Mouse (Mus musculus) liver, embryonic 15.5 days (tissue): ENCODE data around the gene Tob1. TPM values are rescaled to one million over a fixed set of nuclear protein-coding genes. Genes with fewer than 3 reads are reported as not detected.

Source experiments
- ATAC-seq: fragments of 200-750 bp; cut with Nextera tagmentation; 2 replicates; pipeline ENCODE4 v1.8.0; 2017; ENCODE audit warnings: moderate number of reproducible peaks, mild to moderate bottlenecking, moderate library complexity; ENCODE audit not compliant: insufficient read depth
- H3K27ac ChIP-seq: fragments of 300-500 bp; sonication (generic); replicated peaks from 2 replicates; pipeline ENCODE4 v1.5.1; 2015; ENCODE audit warnings: mild to moderate bottlenecking, inconsistent platforms
- H3K27me3 ChIP-seq: fragments of 300-500 bp; sonication (generic); 2 replicates; pipeline ENCODE4 v1.6.1; 2015; ENCODE audit warnings: mild to moderate bottlenecking, inconsistent platforms
- H3K36me3 ChIP-seq: fragments of 300-500 bp; sonication (generic); replicated peaks from 2 replicates; pipeline ENCODE4 v1.6.1; 2015; ENCODE audit warnings: moderate library complexity, mild to moderate bottlenecking, inconsistent platforms
- H3K4me1 ChIP-seq: fragments of 300-500 bp; sonication (generic); replicated peaks from 2 replicates; pipeline ENCODE4 v1.6.1; 2015; ENCODE audit warnings: inconsistent platforms
- H3K4me2 ChIP-seq: fragments of 300-500 bp; sonication (generic); 2 replicates; pipeline ENCODE4 v1.6.1; 2015; ENCODE audit warnings: moderate library complexity, mild to moderate bottlenecking, inconsistent platforms
- H3K4me3 ChIP-seq: fragments of 300-500 bp; sonication (generic); replicated peaks from 2 replicates; pipeline ENCODE4 v1.5.1; 2015; ENCODE audit warnings: mild to moderate bottlenecking, inconsistent platforms
- H3K9ac ChIP-seq: fragments of 300-500 bp; sonication (generic); 2 replicates; pipeline ENCODE4 v1.6.1; 2015; ENCODE audit warnings: moderate library complexity, mild to moderate bottlenecking, inconsistent platforms
- H3K9me3 ChIP-seq: fragments of 300-500 bp; sonication (generic); replicated peaks from 2 replicates; pipeline ENCODE4 v1.6.1; 2016; ENCODE audit warnings: inconsistent platforms
- WGBS: fragments of 180-500 bp; shearing (Covaris S2); methylation state at CpG from one replicate; pipeline ENCODE4 v1.1.7; 2015; ENCODE audit warnings: mixed read lengths; ENCODE audit not compliant: insufficient replicate concordance; 5-methylcytosine and 5-hydroxymethylcytosine counted together
- polyA plus RNA-seq: library from polyadenylated mRNA; unstranded; fragments of >200 nt; fragmentation: Nextera tagmentation; extraction: Ambion mirVana; gene quantifications from 2 replicates; pipeline ENCODE4 v1.2.1, GENCODE M21; 2015

Tob1 gene
- polyA plus RNA-seq, 1 experiment from 2014 or later = 13.0 TPM

DNA sequence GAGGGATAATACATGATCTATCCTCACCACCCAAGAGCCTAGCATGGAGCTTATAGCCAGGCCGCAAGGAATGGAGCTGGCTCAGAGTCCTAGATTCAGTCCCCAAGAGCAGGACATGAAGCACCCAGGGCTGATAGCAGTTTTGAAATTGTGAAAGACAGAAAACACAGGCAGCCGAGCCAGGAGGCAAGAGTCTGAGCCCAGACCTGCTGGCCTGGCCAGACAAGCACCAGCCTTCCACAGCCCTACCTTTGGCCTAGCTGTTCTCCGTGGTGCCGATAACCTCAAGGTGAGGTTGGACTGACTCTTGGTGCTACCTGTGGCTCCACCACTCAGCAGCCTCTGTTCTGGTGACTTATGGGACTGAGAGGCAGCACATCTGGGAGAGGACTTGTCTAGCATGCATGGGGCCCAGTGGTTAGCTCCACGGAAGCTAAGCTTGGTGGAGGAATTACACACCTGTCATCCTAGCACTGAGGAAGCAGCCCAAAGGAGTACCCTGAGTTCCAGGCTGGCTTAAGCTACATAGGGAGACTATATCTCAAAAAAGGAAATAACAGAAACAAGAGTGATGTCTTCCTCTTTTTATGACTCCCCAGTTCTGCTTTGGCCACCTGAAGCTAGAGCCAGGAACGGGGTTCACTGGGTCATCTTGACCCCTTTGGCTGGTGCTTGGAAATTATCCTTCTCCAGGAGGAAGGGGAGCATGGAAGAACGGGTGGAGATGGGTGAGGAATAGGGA is 12.7 kb upstream of the Tob1 start:
- H3K4me1 ChIP-seq = peaks cover 55% of the 10 kb centered on the region
- 60% methylated on average over 7 of the region's 7 CpGs for WGBS

DNA sequence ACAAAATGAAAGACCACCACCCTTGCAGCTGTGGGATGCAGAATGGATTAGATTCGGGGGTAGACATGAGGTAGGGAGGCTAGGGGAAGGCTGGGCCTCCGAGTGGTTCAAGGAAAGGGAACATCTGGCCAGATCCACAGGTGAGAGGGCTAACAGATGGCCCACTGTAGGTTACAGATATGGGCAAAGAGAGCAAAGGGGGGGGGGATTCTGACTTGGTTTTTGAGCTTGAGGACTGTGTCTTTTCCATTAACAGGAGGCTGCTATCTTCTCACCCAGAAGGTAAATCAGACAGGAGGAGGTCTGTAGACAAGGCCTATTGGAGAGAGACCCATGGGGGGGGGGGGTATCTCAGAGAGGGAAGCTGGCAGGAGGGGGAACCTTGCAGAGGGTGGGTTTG is 11.5 kb upstream of the Tob1 start:
- Histone ChIP-seq H3K4me3 (no peak overlapping the region), H3K4me1 (peaks cover 55% of the 10 kb centered on the region), H3K9ac (no peak overlapping the region), H3K27ac (no peak overlapping the region), H3K9me3 (no peaks in the 10 kb centered on the region), H3K27me3 (no peaks in the 10 kb centered on the region), H3K36me3 (no peaks in the 10 kb centered on the region), H3K4me2 (no peak overlapping the region)
- WGBS = 23% methylated on average over 2 of the region's 2 CpGs
- no peak for ATAC-seq

More for the DNA sequence above, 12.7 kb upstream of the Tob1 start:
- no peaks in the 10 kb centered on the region for H3K9me3 ChIP-seq
- no peaks in the 10 kb centered on the region for H3K27me3 ChIP-seq
- no peaks in the 10 kb centered on the region for H3K36me3 ChIP-seq
- H3K4me2 ChIP-seq = no peak overlapping the region
- no peak overlapping the region for H3K27ac ChIP-seq
- no peak overlapping the region for H3K9ac ChIP-seq
- ATAC-seq = no peak
- no peak overlapping the region for H3K4me3 ChIP-seq

GRCm38 (mm10) chr11:94200422-94200821 is 10.8 kb upstream of the Tob1 start:
- peak; percentile 55; the same call in 1 of the 2 replicates for ATAC-seq
- Histone ChIP-seq H3K9ac (no peak overlapping the region), H3K27ac (no peak overlapping the region), H3K9me3 (no peaks in the 10 kb centered on the region), H3K4me2 (no peak overlapping the region), H3K36me3 (no peaks in the 10 kb centered on the region), H3K4me1 (peaks cover 58% of the 10 kb centered on the region), H3K27me3 (no peaks in the 10 kb centered on the region), H3K4me3 (no peak overlapping the region)
- WGBS = 29% methylated on average over 4 of the region's 4 CpGs

GRCm38 (mm10) chr11:94202106-94202505 is 9.1 kb upstream of the Tob1 start:
- no peaks in the 10 kb centered on the region for H3K9me3 ChIP-seq
- H3K36me3 ChIP-seq = no peaks in the 10 kb centered on the region
- H3K4me1 ChIP-seq = peaks cover 55% of the 10 kb centered on the region
- H3K27me3 ChIP-seq = no peaks in the 10 kb centered on the region
- no peak overlapping the region for H3K27ac ChIP-seq
- no peak overlapping the region for H3K4me3 ChIP-seq
- H3K9ac ChIP-seq = no peak overlapping the region
- WGBS = 67% methylated on average over 5 of the region's 5 CpGs
- no peak for ATAC-seq
- H3K4me2 ChIP-seq = no peak overlapping the region

DNA sequence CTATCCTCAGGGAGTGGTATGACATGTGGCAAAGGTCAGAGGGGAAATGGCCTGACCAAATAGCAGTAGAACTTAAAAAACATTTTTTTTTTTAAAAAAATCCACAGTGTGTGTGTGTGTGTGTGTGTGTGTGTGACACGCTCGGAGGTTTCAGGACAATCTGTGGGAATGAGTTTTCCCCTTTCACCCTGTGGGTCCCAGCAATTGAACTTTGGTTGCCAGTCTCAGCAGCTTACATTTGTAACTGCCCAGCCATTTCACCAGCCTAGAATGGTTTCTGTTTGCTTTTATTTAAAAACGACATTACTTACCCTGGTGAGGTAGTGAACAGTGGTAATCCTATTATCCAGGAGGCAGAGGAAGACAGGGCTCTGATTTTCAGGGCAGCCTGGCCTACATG is 8.2 kb upstream of the Tob1 start:
- H3K36me3 ChIP-seq = no peaks in the 10 kb centered on the region
- H3K4me2 ChIP-seq = no peak overlapping the region
- no peak overlapping the region for H3K9ac ChIP-seq
- 62% methylated on average over 3 of the region's 3 CpGs for WGBS
- H3K4me3 ChIP-seq = no peak overlapping the region
- H3K9me3 ChIP-seq = no peaks in the 10 kb centered on the region
- H3K27ac ChIP-seq = no peak overlapping the region
- no peaks in the 10 kb centered on the region for H3K27me3 ChIP-seq
- no peak for ATAC-seq
- peaks cover 55% of the 10 kb centered on the region for H3K4me1 ChIP-seq

GRCm38 (mm10) chr11:94206398-94207114 is 4.7 kb upstream of the Tob1 start:
- Histone ChIP-seq H3K4me2 (no peak overlapping the region), H3K27ac (no peak overlapping the region), H3K36me3 (no peaks in the 10 kb centered on the region), H3K9me3 (no peaks in the 10 kb centered on the region), H3K4me3 (no peak overlapping the region), H3K27me3 (no peaks in the 10 kb centered on the region), H3K9ac (no peak overlapping the region), H3K4me1 (peaks cover 26% of the 10 kb centered on the region)
- no peak for ATAC-seq
- 70% methylated on average over 10 of the region's 10 CpGs for WGBS

GRCm38 (mm10) chr11:94208811-94209675 is 2.2 kb upstream of the Tob1 start:
- Histone ChIP-seq H3K27me3 (no peaks in the 10 kb centered on the region), H3K9ac (no peak overlapping the region), H3K9me3 (no peaks in the 10 kb centered on the region), H3K27ac (peak overlapping the region; percentile 87; the same call in 1 of the 2 replicates), H3K4me2 (peak overlapping the region; percentile 98), H3K4me3 (no peak overlapping the region; the same call in 1 of the 2 replicates), H3K36me3 (peaks cover 7% of the 10 kb centered on the region), H3K4me1 (peaks cover 28% of the 10 kb centered on the region)
- no peak for ATAC-seq
- WGBS = 50% methylated on average over 8 of the region's 8 CpGs

- no peaks in the 10 kb centered on the region for H3K9me3 ChIP-seq
- H3K27me3 ChIP-seq = no peaks in the 10 kb centered on the region
- peak overlapping the region; percentile 98 for H3K4me2 ChIP-seq
- H3K27ac ChIP-seq = peak overlapping the region; percentile 87
- ATAC-seq = peak; percentile 3; the same call in 1 of the 2 replicates
- H3K4me1 ChIP-seq = peaks cover 32% of the 10 kb centered on the region
- H3K9ac ChIP-seq = peak overlapping the region; percentile 72
- H3K36me3 ChIP-seq = peaks cover 13% of the 10 kb centered on the region
- peak overlapping the region; percentile 92 for H3K4me3 ChIP-seq
- WGBS = 4% methylated on average over 14 of the region's 14 CpGs
Observed at GRCm38 (mm10) chr11:94209695-94210131, 1.5 kb upstream of the Tob1 start.

DNA sequence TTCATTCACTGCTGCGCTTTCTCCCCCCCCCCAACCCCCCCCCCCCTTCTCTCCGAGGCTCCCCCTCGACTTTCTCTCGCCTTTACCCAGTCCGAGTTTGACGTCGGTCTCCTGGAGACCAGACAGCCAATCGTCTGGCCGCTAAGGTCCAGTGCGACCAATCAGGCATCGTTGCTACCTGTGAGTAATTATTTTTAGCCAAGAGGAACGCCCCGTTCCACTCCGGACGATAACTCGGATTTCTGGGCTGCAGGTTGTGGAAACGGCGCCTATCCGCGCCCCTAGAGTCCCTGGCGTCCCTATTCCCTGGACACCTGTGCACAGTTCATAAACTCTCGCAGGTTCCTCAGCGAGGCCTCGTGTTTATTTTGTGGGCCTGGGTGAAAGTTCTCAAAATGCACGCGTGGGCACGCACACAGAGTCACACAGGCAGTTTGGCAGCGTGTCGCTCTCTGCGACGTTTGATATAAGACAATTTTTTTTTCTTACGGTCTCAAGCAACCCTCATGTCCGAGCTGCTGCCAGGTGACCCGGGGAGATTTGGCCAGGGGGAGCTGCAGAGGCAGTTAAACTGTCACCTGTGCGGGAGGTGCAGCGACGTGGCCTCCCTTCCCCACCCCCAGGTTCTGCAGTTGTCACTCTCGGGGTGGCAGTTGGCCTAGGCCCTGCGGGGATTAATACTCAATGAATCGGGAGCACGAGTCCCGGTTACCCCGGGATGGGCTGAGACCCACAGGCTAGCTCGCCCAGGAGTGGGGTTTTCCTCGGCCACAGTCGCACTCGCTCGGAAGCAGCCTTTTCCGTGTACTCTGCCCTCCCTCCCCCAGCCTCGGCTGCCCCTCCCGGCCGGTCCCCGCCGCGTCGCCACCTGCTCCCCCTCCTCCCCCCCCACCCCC is 815 bp upstream of the Tob1 start:
- Histone ChIP-seq H3K4me3 (peak overlapping the region; percentile 92), H3K9ac (peak overlapping the region; percentile 76), H3K27ac (peak overlapping the region; percentile 95), H3K36me3 (peaks cover 13% of the 10 kb centered on the region), H3K4me1 (peaks cover 30% of the 10 kb centered on the region), H3K27me3 (no peaks in the 10 kb centered on the region), H3K9me3 (no peaks in the 10 kb centered on the region), H3K4me2 (peak overlapping the region; percentile 98)
- WGBS = under 1% methylated on average over 53 of the region's 56 CpGs
- peak; percentile 66 for ATAC-seq
